Mouse (Mus musculus): ENCODE results near the gene Ppm1h.

- TF ChIP-seq MAZ (IDR thresholded peaks at IDR 0.05; ENCODE audit: low read depth, low read length) (no peak), ZMIZ1 (IDR thresholded peaks at IDR 0.05; ENCODE audit: low read depth, low read length) (no peak), CTCF (conservative IDR thresholded peaks at IDR 0.05 in 1 of 2, IDR thresholded peaks at IDR 0.05 in 1 of 2; ENCODE audit: low read depth in 2 of 2, low read length in 2 of 2) (no peak), TCF12 (IDR thresholded peaks at IDR 0.05; ENCODE audit: low read depth, low read length) (no peak), EP300 (IDR thresholded peaks at IDR 0.05; ENCODE audit: low read length) (no peak), PAX5 (IDR thresholded peaks at IDR 0.05; ENCODE audit: low read length) (no peak), MEF2A (IDR thresholded peaks at IDR 0.05; ENCODE audit: borderline replicate concordance, low read depth, low read length) (no peak), POLR2AphosphoS2 (IDR thresholded peaks at IDR 0.05; ENCODE audit: low read depth, low read length) (no peak), POLR2A (IDR thresholded peaks at IDR 0.05; ENCODE audit: low read depth, low read length) (no peak), ZNF384 (IDR thresholded peaks at IDR 0.05; ENCODE audit: low read depth, low read length) (no peak), BHLHE40 (IDR thresholded peaks at IDR 0.05; ENCODE audit: low read depth, low read length) (no peak)
These were observed 114.6 kb downstream of the Ppm1h start for GRCm38 (mm10) chr10:122793193-122793592.
